Mouse (Mus musculus): ENCODE results near the gene Ebf1.
A peak's percentile ranks its signal among the peaks of the same experiment; 100 is the strongest.

The Ebf1 gene

DNA sequence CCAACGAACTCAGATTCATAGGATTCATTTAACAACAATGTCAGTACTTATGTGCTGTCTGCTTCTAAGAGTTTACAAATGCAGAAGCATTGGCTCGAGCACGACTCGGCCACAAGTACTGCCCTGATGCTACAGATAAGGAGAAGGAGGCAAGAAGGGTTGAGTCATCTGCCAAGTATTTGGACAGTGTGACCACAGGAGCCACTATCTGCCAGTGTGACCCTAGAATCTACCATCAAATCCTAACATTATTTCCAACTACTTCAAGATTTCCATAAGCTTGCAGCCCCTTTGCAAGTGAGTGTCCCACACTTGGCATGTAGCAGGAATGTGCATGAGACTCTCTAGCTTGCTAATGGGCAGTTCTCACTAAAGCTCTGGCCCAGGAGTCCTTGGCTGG, 334.4 kb downstream of the Ebf1 start:
- DNase-seq (ENCODE audit: low read depth): peak; percentile 5

DNA sequence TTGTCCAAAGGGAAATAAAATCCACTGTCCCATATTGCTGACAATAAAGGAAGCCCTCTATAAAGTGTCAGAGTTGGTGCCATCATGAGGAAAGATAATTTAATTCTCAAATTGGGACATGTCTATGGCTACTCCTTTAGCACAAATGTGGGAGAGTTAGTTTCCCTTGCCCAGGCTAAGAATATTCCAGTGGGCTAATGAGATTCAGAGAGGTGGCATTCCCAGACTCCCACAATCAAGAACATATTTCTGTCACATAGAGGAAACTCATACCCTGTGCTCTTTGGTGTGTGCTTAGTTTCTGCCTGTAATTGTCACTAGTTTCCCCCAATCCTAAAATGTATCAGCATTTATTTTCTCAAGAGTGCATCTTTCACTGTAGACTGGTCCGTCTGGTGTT, 336.2 kb downstream of the Ebf1 start:
- DNase-seq (ENCODE audit: low read depth): no peak

DNA sequence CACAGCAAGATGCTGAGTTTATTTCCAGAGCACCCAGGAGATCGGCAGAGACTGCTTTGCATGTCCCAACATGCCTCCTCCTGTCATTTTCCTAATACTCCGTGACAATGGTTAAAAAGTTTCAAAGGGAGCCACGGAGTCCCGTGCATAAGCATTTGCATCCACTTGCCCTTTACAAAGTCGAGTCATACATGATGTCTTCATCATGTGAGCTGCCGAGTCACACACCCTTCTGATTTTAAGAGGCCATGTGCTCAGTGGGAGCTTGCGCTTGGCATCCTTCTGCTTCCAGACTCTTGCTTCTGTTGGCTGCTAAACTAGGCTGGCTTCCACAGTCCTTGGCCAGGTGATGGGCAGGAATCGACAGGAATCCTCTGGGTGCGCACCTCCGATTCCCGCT, 336.7 kb downstream of the Ebf1 start:
- DNase-seq (ENCODE audit: low read depth): no peak

DNA sequence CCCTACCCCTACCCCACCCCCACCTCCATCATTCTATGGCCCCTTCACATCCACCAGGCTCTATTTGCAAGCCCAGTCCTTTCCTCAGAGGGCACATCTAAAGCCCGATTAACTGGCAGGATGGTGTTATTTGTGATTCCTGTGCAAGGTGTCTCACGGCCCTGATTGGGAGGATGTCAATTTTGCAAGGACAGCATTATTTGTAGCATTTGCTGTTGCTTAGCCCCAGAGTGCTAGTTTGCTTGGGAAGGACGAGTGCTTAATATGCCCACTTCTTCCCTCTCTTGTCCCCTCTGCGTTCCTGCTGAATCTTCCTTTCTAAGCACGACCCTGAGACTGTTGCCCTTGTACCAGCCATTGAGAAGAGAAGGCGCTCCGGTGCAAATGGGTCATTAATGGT, 337.2 kb downstream of the Ebf1 start:
- DNase-seq (ENCODE audit: low read depth): no peak

DNA sequence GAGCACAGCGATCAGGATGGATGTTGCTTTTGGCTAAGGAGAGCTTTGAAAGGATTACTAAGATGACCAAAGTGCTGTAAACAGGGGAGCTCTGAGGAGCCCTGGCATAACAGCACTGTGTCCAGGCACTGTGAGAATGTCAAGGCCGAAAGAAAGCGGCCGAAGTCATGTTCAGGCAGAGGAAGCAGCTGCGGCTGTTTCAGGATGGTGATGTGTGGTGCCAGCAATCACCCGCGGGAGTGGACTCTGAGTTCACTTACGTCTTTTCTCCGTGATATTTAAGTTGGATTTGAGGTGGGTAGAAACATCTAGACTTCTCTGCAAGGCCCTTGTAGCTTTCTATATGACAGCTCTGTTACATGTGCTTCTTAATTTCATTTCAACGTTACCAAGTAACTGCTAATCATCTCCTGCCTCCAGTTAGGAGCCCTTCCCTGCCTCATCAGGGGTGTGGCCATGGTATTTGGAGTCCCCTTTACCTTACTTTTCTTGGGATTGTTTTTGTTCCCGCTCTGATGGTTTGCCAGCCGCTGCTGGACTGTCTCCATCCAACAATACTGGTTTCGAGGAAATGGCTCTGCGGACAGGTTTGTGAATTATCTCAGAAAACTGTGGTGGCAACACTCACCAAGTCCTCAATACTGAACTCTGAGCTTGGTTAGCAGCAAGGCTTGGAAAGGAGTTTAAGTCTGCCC, 345.8 kb downstream of the Ebf1 start:
- DNase-seq (ENCODE audit: low read depth): no peak

DNA sequence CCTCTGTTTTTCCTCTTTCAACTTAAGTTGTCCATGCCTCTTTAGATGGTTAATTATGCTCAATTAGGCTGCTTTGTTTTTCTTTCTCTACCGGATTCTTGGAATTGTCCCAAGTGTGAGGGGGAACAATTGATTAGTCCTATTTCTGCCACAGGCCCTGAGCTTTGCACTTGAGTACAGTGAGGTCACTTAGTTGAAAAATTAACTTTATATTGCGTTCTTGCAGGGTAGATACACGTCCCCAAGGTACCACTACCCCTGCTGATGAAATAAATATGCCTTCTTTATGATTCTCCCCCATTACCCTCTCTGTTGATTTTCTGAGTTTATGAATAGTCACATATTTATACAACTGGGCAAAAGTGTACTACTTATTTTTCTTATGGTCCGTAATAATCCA, 351.9 kb downstream of the Ebf1 start:
- no peak for DNase-seq (ENCODE audit: low read depth)

DNA sequence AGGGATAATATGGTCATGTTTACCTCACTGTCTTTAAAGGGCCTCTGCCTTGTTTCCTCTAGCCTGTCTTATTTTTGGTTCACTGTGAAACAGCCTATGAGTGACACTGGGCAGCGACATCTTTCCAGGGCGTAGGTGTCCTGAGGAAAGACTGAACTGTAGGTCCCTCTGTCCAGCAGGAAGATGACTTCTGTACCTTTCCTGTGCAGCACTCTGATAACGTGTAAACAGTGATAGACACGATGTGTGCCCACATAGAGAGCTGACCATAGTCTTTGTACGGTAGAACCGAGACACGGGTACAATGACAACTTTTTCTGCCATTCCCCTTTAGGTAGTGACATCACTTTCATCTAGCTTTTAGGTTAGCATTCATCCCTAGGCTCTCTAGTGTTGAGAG, 357.2 kb downstream of the Ebf1 start:
- no peak for DNase-seq (ENCODE audit: low read depth)

DNA sequence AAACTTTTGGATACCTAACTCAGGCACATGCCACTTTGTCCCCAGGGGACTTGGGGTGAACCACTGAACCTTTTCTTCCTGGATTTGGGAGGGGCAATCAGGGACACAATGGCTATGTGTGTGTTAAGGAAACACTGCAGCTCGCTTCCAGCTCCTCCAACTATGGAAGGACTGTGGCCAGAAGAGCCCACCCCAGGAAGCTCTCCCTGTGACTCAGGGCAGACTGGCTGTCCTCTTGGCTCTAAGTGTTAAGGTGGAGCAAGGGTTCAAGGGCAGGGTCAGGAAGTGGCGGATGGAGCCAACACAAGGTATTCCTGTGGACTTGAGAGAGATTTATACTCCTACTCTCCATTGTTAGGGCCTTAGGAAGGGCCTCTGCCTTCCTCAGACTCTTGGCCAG, 358.0 kb downstream of the Ebf1 start:
- DNase-seq (ENCODE audit: low read depth): no peak

DNA sequence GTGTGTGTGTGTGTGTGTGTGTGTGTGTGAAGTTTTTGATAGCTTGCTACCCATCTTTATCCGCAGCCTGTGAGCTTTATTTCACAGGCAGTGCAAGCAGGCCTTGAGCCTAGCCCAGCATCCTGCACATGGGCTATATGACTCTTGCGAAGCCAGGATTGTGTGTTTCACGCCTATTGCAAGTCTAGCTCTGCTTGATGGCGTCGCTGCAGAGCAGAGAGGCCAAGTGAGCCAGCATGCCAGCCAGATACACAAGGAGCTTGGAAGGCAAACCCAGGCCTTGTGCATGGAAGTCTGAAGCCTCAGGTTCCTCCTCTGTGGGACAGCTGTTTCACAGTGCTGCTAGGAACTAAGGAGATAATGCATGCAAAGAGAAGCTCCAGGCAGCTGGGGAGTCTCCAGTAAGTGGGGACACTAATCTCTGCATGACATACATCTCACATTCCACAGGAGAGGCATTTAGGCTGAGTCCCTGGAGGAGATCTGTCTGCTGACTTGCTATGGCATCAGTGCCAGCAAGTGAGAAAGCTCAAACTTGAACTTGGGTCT, 359.2 kb downstream of the Ebf1 start:
- no peak for DNase-seq (ENCODE audit: low read depth)

DNA sequence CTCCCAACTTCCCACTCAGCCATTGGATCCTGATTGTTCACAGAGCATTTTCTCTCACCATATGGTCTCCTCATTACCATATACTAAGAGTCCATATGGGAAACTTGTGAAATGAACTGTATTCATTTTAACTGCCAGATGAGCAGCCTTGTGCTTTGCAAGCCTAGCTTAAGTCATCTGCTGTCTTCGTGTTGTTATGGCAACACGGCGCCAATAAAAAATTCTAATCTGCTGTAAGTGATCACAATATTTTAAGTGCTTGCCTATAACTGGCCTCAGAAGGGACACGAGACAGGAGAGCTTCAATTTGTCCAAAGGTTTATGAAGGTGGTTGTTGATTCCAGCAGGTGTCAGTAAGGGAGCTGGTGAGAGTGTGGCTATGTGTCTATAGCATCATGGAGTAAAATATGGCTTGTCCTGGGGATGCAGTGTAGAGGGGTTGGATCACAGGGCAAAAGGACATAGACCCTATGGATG, 360.8 kb downstream of the Ebf1 start:
- no peak for DNase-seq (ENCODE audit: low read depth)

DNA sequence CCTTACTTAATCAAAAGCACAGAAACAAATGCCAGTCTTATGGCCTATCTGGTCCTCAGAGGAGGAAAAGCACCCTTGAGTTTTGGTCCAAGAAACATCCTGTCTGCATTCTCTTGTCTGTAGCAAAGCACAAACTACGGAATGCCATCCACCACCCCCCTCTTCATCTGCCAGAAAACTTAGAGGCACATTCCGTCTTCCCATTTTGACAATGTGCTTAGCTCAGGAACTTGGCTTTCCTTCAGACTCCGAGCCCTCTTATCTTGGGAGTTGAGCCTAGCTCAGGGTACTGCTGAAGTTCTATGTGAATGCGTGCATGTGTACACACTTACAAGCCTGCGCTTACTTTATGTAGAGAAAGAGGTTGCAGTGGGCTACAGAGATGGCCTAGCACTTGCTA, 362.3 kb downstream of the Ebf1 start:
- DNase-seq (ENCODE audit: low read depth): no peak

DNA sequence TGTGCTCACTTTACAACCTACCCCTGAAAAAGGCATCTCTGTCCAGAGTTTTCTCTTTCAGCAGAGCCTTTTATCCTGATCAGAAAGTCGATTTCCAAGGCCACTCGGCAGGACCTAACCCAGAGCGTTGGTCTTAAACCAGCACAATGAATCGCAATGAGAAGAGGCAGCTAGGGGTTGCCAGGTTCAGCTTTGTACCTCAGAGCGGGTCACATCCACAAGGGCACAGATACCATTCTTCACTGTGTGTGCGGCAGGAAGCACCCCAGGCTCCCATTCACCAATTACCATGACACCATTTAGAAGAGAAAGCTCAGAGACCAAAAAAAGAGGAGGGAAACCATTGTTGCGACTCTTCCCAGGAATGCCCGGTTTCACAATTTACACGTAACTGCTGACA, 365.1 kb downstream of the Ebf1 start:
- DNase-seq (ENCODE audit: low read depth): no peak

DNA sequence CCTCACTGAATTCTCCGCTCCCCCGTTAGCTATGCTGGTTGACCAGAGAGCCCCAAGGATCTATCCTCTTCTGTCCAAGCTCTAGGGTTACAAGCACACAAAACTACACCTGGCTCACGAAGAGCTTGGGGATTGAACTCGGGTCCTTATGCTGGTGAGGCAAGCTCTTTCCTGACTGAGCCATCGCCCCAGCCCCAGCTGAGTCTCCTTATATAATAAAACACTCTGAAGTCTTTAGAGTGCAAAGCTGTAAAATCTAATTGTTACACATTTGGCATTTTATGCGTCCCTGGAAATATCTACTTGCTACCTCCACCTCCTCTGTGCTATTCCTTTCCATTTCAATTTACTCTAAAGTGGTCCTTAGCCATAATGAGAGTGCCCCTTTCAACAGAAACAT, 366.8 kb downstream of the Ebf1 start:
- no peak for DNase-seq (ENCODE audit: low read depth)

DNA sequence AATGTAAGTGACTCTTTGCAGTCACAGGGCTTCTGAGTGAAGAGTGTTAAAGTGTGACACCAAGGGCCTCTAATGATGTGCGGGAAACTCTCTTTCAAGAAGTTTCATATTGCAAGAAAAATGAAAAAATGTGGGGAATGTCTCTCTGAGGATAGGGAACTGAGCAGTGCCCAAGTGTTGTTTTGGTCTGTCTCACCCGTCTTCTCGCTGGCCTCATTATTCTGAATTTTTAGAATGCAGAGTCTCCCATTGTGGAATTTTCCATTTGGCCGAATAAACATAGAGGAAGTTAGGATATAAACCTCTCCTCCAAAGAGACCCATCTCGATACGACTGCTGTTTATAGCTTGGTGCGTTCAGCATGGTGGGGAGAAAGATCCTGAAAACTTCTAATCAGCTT, 367.3 kb downstream of the Ebf1 start:
- no peak for DNase-seq (ENCODE audit: low read depth)

DNA sequence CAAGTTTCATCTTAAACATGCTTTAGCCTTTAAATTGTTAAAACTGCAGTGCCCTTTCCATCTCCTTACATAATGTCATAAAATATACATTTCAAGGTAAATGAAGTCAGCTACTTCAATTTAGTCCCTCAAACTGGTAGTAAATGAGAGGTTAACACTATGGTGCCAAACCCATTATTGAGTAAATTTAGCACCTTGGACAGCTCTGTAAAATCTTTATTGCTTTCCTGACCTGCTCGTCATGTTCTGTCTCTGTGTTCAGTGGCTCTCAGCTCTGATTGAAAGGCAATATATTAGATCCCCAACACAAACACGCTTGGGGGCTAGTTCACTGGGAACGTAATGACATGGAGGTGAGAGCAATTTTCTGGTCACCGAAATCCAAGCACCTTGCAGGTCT, 370.7 kb downstream of the Ebf1 start:
- no peak for DNase-seq (ENCODE audit: low read depth)

DNA sequence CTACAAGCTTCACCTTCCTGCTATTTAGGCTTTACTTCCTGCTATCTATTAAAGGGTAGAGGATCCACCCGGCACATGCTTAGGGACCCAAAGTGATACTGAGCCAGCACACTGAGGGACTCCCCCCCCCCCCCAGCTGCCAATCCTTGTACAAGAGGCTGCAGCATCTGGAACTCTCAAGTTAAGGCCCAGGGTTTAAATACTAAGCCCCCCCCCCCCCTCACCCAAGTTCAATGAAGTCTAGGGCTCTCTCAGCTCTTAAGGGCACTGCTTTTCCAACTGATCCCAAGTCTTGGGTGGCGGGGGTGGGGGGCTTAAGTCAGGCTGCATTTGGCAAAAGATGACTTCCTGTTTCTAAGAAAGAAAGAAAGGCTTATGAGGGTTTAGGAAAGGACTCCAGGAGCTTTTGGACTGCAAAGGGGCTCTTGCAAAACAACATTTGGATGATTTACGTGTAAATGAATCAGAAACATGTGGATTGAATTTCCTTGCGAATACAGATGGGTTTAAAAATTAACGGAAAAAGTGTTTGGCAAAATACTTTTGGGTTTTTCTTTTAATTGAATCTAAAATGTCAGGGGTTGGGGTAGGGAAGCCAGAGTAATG, 385.7 kb downstream of the Ebf1 start:
- DNase-seq (ENCODE audit: low read depth): no peak

DNA sequence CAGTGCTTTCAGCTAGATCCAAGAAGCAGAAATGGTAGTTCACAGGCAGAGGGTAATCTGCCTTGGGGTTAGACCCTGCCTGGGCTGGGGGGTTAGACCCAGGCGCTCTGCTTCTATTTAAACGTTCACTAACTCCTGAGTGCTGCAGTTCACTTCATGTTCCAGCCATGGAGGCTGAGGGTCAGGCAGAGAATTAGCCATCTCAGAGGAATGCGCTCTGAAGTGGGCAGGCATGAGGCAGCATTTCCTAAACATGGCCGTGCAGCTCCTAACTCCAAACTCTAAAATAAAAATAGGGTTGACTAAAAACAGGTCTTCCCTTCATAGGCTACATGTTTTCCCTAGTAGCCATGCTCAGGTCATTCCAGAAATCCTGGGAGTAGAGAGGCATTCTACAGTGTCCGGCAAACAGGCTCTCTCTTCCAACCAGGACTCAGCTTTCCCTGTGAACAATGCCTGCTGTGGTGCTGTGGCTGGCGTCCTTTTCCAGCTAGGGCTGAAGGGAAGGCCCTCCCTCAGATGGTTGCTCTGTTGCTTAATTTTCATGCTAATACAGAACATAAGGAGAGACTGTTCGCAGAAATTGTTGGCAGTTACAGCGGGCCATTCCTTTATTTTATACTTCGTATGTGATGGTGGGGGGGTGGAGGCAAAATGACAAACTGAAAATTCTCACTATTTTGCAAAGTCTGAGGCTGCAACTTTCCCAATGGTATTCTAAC, 386.8 kb downstream of the Ebf1 start:
- no peak for DNase-seq (ENCODE audit: low read depth)

DNA sequence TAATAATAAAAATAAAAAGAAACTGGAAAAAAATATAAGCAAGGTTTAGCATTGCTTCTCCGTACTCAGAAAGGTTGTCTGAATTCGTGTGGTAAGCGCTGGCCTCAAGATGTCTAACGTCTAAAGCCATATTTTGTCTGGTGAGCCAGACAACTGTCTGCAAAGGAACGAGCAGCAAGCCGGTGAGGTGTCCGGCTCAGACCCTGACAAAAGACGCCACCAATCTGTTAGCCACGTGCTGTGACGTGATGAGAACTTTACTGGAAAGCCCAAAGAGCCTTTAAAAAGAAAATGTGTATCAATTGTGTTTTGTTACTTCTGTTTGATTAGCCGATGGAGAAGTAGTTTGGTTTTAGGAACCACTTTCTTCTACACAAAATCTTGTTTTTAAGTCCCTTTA, 390.2 kb downstream of the Ebf1 start:
- no peak for DNase-seq (ENCODE audit: low read depth)

DNA sequence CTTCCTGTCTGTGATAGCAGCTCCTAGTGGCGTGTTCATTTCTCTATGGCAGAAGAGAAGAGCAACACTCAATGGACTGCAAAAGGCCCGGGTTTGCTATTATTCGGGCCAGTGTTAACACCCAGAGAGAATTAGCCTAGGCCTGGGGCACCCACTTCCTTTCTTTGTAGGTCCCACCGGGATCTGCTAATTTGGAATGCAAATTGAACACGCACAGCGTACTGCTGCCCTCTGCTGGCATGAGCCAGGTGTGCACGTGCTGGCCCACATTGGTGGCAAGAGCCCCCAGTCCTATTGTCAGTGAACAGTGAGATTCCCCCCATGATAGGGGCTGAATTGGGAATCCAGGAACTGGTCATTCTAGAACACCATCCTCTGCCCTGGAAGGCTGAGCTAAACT, 391.0 kb downstream of the Ebf1 start:
- peak; percentile 62 for DNase-seq (ENCODE audit: low read depth)

DNA sequence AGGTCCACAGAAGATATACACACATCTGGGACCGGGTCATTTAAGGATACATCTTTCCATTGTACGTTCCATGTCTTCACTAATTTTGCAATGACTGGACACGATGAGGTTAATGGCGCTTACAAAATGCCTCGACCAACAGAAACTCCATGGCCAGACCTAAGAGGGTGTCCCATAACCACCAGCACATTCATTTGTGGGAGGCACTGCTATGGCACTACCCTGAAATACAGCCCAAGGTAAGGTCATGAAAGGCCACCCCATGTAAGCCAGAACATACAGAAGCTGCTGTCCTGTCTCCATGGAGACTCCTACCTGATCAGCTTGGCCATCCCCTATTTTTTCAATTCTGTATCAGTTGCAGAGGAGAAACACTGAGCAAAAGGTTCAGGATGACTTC, 391.6 kb downstream of the Ebf1 start:
- no peak for DNase-seq (ENCODE audit: low read depth)

DNA sequence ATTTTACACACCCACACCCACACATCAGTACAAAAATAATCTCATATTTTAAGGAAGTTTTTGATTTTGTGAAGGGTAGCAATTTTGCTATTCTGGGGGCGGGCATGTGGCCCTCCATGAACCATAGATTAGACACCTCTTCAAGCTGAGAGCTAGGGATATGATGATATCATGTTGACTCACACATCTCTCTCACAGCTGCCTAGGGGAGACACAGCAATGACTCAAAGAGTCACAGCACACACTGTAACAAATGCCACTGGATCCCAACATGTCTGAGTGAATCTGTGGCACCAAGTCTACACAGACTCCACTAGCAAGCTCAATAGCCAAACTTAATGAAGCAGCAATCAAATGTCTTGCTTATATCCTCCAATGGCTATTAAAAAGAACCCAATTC, 395.0 kb downstream of the Ebf1 start:
- no peak for DNase-seq (ENCODE audit: low read depth)

DNA sequence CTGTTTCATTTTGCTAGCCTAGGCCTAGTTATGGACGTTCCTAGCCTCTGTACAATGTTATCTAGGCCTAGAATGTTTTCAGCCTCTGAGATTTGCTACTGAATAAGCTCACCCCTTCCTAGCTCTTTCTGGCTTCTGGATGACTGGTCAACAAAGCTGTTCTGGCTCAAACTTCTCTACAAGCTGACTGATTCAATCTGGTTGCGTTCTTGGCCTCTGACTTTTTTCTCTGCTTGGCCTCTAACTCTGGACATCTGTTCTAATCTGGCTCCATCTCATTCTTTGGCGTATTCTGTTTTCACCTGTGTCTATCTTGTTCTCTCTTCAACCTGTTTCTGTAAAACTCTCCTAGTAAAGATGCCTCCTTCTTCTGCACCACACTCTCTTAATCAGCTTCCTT, 400.4 kb downstream of the Ebf1 start:
- DNase-seq (ENCODE audit: low read depth): no peak

DNA sequence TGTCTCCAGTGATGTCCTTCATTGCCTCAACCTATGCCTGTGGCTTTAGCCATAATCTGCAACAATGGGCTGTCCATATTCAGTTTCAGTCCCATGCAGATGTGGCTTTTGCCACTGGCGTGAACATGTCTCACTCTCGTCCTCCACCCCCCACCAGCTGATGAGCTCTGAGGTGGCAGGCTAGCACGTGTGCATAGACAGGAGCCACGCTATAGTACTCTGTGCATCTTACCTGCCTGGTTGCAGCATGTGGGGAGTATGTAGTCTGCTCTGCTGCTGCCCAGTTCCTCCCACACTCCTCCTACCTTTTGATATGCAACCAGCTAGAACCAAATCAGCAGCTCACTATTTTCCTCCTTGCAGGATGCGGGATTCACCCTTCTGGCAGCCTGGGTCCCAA, 408.9 kb downstream of the Ebf1 start:
- no peak for DNase-seq (ENCODE audit: low read depth)
